Mouse (Mus musculus): ENCODE results near the gene Nmt1. TPM values are rescaled to one million over a fixed set of nuclear protein-coding genes. Genes with fewer than 3 reads are reported as not detected.

The Nmt1 gene
- polyA plus RNA-seq, 1 experiment = 101 TPM

- H3K36me3 ChIP-seq (ENCODE audit: control insufficient read depth, insufficient read depth, low read length, poor library complexity, severe bottlenecking) = peaks cover 3% of the 10 kb centered on the region; the same call in 1 of the 2 replicates
- TF ChIP-seq POLR2A (IDR thresholded peaks at IDR 0.05; ENCODE audit: insufficient read depth, low read length) (no peak), CTCF (IDR thresholded peaks at IDR 0.05; ENCODE audit: low read depth, low read length) (no peak), EP300 (IDR thresholded peaks at IDR 0.05; ENCODE audit: insufficient read depth, low read depth, low read length) (no peak)
- H3K27ac ChIP-seq (ENCODE audit: insufficient read depth, low read length) = peak overlapping the region; percentile 93
- H3K9me3 ChIP-seq (replicated peaks; ENCODE audit: control insufficient read depth, insufficient read depth, low read length, poor library complexity, severe bottlenecking) = no peaks in the 10 kb centered on the region
- no peaks in the 10 kb centered on the region for H3K4me1 ChIP-seq (ENCODE audit: control insufficient read depth, insufficient read depth, low read length)
- peak overlapping the region; percentile 74 for H3K4me3 ChIP-seq (ENCODE audit: low read depth, low read length)
- H3K27me3 ChIP-seq (ENCODE audit: control insufficient read depth, insufficient read depth, low read length, poor library complexity, severe bottlenecking) = no peaks in the 10 kb centered on the region
- H3K9ac ChIP-seq (ENCODE audit: low read depth, poor library complexity, severe bottlenecking) = peak overlapping the region; percentile 96
These were observed 85.0 kb downstream of the Nmt1 start for GRCm38 (mm10) chr11:103113005-103113404.

- H3K9me3 ChIP-seq (replicated peaks; ENCODE audit: control insufficient read depth, insufficient read depth, low read length, poor library complexity, severe bottlenecking) = no peaks in the 10 kb centered on the region
- peak overlapping the region; percentile 96 for H3K9ac ChIP-seq (ENCODE audit: low read depth, poor library complexity, severe bottlenecking)
- H3K4me1 ChIP-seq (ENCODE audit: control insufficient read depth, insufficient read depth, low read length) = no peaks in the 10 kb centered on the region
- H3K27me3 ChIP-seq (ENCODE audit: control insufficient read depth, insufficient read depth, low read length, poor library complexity, severe bottlenecking) = no peaks in the 10 kb centered on the region
- no peak overlapping the region for H3K4me3 ChIP-seq (ENCODE audit: low read depth, low read length)
- peak overlapping the region; percentile 73 for H3K27ac ChIP-seq (ENCODE audit: insufficient read depth, low read length)
- H3K36me3 ChIP-seq (ENCODE audit: control insufficient read depth, insufficient read depth, low read length, poor library complexity, severe bottlenecking) = peaks cover 3% of the 10 kb centered on the region; the same call in 1 of the 2 replicates
- TF ChIP-seq POLR2A (IDR thresholded peaks at IDR 0.05; ENCODE audit: insufficient read depth, low read length) = no peak
- TF ChIP-seq CTCF (IDR thresholded peaks at IDR 0.05; ENCODE audit: low read depth, low read length) = no peak
- TF ChIP-seq EP300 (IDR thresholded peaks at IDR 0.05; ENCODE audit: insufficient read depth, low read depth, low read length) = no peak
These were observed 85.8 kb downstream of the Nmt1 start for GRCm38 (mm10) chr11:103113771-103114170.

GRCm38 (mm10) chr11:103114270-103114943 is 86.4 kb downstream of the Nmt1 start:
- no peak for TF ChIP-seq POLR2A (IDR thresholded peaks at IDR 0.05; ENCODE audit: insufficient read depth, low read length)
- TF ChIP-seq CTCF (IDR thresholded peaks at IDR 0.05; ENCODE audit: low read depth, low read length) = no peak
- no peak for TF ChIP-seq EP300 (IDR thresholded peaks at IDR 0.05; ENCODE audit: insufficient read depth, low read depth, low read length)

GRCm38 (mm10) chr11:103115163-103116007 is 87.4 kb downstream of the Nmt1 start:
- H3K9me3 ChIP-seq (replicated peaks; ENCODE audit: control insufficient read depth, insufficient read depth, low read length, poor library complexity, severe bottlenecking) = no peaks in the 10 kb centered on the region
- no peaks in the 10 kb centered on the region; the same call in 1 of the 2 replicates for H3K36me3 ChIP-seq (ENCODE audit: control insufficient read depth, insufficient read depth, low read length, poor library complexity, severe bottlenecking)
- H3K27ac ChIP-seq (ENCODE audit: insufficient read depth, low read length) = peak overlapping the region; percentile 66
- peak overlapping the region; percentile 96 for H3K9ac ChIP-seq (ENCODE audit: low read depth, poor library complexity, severe bottlenecking)
- H3K4me3 ChIP-seq (ENCODE audit: low read depth, low read length) = peak overlapping the region; percentile 95
- no peaks in the 10 kb centered on the region for H3K27me3 ChIP-seq (ENCODE audit: control insufficient read depth, insufficient read depth, low read length, poor library complexity, severe bottlenecking)
- TF ChIP-seq CTCF (IDR thresholded peaks at IDR 0.05; ENCODE audit: low read depth, low read length) (no peak), POLR2A (IDR thresholded peaks at IDR 0.05; ENCODE audit: insufficient read depth, low read length) (peak; percentile 56), EP300 (IDR thresholded peaks at IDR 0.05; ENCODE audit: insufficient read depth, low read depth, low read length) (0 out of 2 replicates have a peak, but pooled peaks have one; percentile 37)
- H3K4me1 ChIP-seq (ENCODE audit: control insufficient read depth, insufficient read depth, low read length) = no peaks in the 10 kb centered on the region

More at GRCm38 (mm10) chr11:103114270-103114943, 86.4 kb downstream of the Nmt1 start:
- H3K9me3 ChIP-seq (replicated peaks; ENCODE audit: control insufficient read depth, insufficient read depth, low read length, poor library complexity, severe bottlenecking) = no peaks in the 10 kb centered on the region
- no peaks in the 10 kb centered on the region; the same call in 1 of the 2 replicates for H3K36me3 ChIP-seq (ENCODE audit: control insufficient read depth, insufficient read depth, low read length, poor library complexity, severe bottlenecking)
- peak overlapping the region; percentile 73 for H3K27ac ChIP-seq (ENCODE audit: insufficient read depth, low read length)
- H3K4me3 ChIP-seq (ENCODE audit: low read depth, low read length) = peak overlapping the region; percentile 95
- H3K9ac ChIP-seq (ENCODE audit: low read depth, poor library complexity, severe bottlenecking) = peak overlapping the region; percentile 96
- no peaks in the 10 kb centered on the region for H3K4me1 ChIP-seq (ENCODE audit: control insufficient read depth, insufficient read depth, low read length)
- H3K27me3 ChIP-seq (ENCODE audit: control insufficient read depth, insufficient read depth, low read length, poor library complexity, severe bottlenecking) = no peaks in the 10 kb centered on the region

- no peaks in the 10 kb centered on the region for H3K4me1 ChIP-seq (ENCODE audit: control insufficient read depth, insufficient read depth, low read length)
- H3K9me3 ChIP-seq (replicated peaks; ENCODE audit: control insufficient read depth, insufficient read depth, low read length, poor library complexity, severe bottlenecking) = no peaks in the 10 kb centered on the region
These were observed 88.2 kb downstream of the Nmt1 start, which contains the start of gene Hexim1 for GRCm38 (mm10) chr11:103116008-103116818. Gene Hexim1, plus strand, starts transcription at chr11:103116231.

More at GRCm38 (mm10) chr11:103116008-103116818, 88.2 kb downstream of the Nmt1 start, which contains the start of gene Hexim1:
- Histone ChIP-seq H3K27me3 (ENCODE audit: control insufficient read depth, insufficient read depth, low read length, poor library complexity, severe bottlenecking) (no peaks in the 10 kb centered on the region), H3K36me3 (ENCODE audit: control insufficient read depth, insufficient read depth, low read length, poor library complexity, severe bottlenecking) (no peaks in the 10 kb centered on the region; the same call in 1 of the 2 replicates), H3K4me3 (ENCODE audit: low read depth, low read length) (peak within 1 kb of the TSS; percentile 95), H3K9ac (ENCODE audit: low read depth, poor library complexity, severe bottlenecking) (peak within 1 kb of the TSS; percentile 96), H3K27ac (ENCODE audit: insufficient read depth, low read length) (peak within 1 kb of the TSS; percentile 66)
- no peak for TF ChIP-seq CTCF (IDR thresholded peaks at IDR 0.05; ENCODE audit: low read depth, low read length)
- TF ChIP-seq EP300 (IDR thresholded peaks at IDR 0.05; ENCODE audit: insufficient read depth, low read depth, low read length) = no peak; the same call in 1 of the 2 replicates
- peak; percentile 99 for TF ChIP-seq POLR2A (IDR thresholded peaks at IDR 0.05; ENCODE audit: insufficient read depth, low read length)

Measured in ES-Bruce4 (cell line).